Mouse (Mus musculus) granulocyte monocyte progenitor cell, adult 5-6 weeks (primary cell): Measurements from ENCODE around the gene Wnt11. TPM values are rescaled to one million over a fixed set of nuclear protein-coding genes. Genes with fewer than 3 reads are reported as not detected.
A peak's percentile ranks its signal among the peaks of the same experiment; 100 is the strongest.

Experiments
- ATAC-seq: replicated peaks from 2 replicates; pipeline ENCODE4 v1.8.0; 2016; ENCODE audit warnings: mild to moderate bottlenecking, moderate TSS enrichment, inconsistent platforms; ENCODE audit not compliant: poor library complexity, severe bottlenecking
- total RNA-seq, 2 experiments: library from RNA; stranded (forward) in 1 of 2; stranded (reverse) in 1 of 2; fragments of 200-712, 200-1000 nt in 1 of 2; fragments of >200 nt in 1 of 2; fragmentation: Nextera tagmentation in 1 of 2; gene quantifications; 2 replicates each; pipeline ENCODE4 v1.2.3; 2014 to 2017

Wnt11 gene
- total RNA-seq, 2 experiments from 2014 or later: not detected

DNA sequence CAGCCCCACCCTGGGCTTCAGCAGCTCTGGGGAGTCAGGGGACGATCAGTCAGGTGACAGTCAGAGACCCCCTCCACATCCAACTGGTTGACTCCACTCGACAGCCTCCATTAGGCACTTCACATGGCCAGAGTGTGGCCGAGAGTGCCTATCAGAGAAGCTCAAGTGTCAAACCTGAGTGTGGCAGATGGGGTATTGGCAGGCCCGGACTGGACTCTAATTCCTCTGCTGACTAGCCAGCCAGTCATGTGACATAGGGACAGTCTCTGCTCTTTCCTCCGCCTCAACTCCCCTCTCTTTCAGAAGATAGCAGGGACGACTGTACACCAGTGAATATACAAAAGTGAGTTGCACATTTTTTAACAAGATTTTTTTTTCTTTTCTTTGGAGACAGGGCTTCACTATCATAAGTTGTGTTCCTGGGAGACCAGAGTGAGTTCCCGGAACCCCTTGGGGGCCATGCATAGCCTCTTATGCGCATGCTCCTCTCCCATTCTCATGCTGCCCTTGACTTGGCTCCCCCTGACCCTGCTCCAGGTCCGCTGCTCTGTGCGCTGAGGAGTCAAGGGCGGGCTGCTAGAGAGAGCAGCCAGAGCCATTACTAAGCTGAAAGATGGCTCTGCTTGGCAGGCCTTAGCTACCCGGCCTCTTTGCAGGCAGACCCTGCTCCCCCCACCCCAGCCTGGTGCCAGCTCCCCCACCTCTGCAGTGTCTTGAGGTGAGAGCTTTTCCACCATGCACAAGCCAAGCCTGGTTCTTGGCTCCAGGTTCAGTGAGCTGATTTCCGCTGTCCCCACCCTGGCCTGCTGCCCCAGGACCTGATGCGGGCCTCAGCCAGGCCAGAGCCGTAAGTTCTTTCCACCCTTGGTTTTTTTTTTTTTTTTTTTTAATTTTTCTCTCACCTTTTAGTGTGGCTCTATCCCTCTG is 10.8 kb upstream of the Wnt11 start:
- ATAC-seq: no peak

DNA sequence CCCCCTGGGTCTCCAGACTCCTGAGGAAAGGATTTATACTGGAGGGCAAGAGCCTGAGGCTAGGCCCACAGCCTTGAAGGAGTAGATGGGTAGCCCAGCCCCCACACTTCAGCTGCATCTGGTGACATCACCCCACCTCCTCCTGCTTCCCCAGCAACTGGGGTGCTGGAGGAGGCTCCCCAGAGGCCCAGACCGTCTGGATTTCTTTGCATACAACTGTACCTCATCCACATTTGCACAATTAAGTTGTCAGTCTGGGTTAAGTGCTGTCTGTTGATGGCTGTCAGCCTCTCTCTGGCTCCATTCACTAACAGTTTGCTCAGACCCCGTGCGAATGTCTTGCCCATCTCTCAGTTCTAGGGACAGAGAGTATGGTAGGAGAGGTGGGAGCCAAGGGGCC is 6.9 kb upstream of the Wnt11 start:
- no peak for ATAC-seq

- no peak for ATAC-seq
These were observed 6.0 kb upstream of the Wnt11 start for GRCm38 (mm10) chr7:98828876-98829275.

- peak; percentile 72 for ATAC-seq
These were observed 3.6 kb upstream of the Wnt11 start for GRCm38 (mm10) chr7:98831290-98831689.

DNA sequence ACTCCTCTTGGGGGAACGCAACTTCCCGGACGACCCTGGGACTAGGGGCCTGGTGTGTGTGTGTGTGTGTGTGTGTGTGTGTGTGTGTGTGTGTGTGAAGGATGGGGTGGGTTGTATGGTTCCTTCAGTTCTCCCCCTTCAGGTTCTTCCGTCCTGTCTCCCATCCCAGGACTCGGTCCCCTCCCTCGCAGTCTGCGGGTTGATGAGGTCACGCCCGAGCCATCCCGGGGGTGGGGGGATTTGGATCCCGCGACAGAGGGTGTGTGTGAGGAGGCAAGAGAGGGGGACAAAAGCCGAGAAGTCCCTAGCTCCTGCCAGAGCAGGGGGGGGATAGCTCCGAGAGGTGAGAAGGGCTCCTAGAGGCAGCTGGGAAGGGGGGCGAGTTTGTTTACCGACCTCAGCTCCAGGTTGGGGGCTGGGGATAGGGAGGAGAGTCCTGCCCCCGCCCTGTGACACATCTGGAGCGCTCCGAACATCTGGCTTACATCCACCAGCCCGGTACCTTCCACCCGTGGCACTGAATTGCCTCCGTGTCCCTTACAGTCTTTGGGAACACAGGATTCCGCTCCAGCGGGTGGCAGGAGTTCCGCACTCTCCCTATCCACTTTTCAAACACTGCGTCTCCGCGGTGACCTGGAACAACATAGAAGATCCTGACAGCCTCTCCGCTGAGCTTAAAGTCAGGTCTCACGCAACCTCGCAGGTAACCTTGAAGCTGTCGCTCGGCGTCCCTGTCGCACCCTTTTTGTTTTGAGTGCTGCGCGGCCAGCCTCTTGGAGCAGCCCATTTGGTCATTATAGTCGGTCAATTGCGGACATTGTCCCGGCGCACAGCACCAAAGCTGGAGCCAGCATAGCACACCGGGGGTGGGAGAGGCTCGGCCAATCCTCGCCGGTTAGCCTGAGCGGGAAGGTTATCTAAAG is 868 bp downstream of the Wnt11 start:
- no peak for ATAC-seq

GRCm38 (mm10) chr7:98836646-98837045 is 1.7 kb downstream of the Wnt11 start:
- peak; percentile 35 for ATAC-seq

DNA sequence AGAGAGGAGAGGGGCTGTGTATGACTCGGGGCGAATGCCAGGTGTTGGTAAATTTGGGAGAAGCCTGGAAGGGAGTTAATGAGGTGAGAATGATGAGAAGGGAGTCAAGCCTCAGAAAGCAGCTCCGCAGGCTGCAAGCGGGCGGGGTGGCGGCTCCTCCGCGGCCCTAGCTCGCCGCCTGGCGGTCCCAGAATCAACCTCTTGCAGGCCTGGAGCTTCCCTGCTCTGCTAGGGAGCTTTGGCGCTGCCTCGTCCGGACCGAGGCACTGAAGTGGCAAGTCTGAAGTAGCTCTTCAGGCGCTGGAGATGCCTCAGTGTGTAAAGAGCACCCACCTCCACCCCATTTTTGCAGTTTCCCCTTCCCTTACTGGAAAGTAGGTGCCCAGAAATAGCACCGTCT is 3.0 kb downstream of the Wnt11 start:
- peak; percentile 55 for ATAC-seq

- peak; percentile 11; the same call in 1 of the 2 replicates for ATAC-seq
These were observed 3.8 kb downstream of the Wnt11 start for GRCm38 (mm10) chr7:98838729-98839141.

DNA sequence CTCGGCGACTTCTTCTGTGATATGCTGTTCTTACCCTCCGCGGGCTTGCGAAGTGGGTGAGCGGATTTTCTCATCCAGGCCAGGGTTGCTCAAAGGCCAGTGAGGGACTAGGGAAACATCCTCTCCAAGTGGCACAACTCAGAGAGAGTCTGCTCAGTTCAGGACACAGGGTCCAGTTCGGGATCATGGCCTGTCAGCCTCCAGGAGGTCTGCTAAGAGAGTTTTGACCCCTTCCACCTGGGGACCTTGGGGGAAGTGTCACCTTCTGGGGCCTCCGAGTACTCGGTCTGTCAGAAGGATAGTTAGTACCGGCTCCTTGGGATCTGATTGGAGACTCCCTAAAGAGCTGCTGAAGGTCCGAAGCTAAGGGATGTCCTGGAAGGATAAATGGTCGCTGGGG is 4.4 kb downstream of the Wnt11 start:
- no peak for ATAC-seq

DNA sequence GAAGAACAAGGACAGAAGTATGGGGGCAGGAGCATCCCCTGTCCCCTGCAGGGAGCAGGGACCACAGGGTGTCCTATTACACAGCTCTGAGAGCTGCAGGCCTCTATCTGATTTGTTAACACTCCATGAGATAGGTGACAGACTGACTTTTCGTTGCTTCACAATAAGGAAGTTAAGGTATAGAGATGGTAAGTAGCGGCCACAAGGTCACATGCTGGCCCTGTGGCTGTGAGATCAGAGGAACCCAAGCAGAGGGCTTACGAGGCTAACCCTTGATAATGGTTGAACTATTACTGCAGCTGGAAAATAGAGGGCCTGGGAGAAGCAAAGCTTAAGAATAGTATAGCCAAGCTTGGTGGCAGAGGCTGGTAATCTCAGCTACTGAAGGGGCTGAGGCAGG is 5.9 kb downstream of the Wnt11 start:
- ATAC-seq: peak; percentile 40

DNA sequence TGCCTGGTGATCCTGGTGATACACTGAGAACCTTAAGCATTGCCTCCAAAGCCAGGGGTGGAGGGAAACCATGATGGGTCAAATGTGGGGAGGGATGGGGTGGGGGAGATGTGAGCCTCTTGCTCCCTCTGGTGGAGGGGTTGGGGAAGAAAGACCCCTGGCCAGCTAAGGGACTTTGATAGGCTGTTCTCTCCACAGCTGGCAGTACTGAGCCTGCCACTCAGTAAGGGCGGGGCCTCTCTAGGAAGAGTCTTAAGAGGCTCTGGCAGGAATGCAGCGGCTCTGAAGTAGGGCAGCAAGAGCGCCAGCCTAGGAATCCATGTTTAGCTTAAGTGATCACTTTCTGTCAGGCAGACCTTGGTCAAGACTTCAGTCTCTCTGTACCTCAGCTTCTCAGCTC is 6.9 kb downstream of the Wnt11 start:
- ATAC-seq: no peak

GRCm38 (mm10) chr7:98842997-98843396 is 8.1 kb downstream of the Wnt11 start:
- no peak for ATAC-seq

DNA sequence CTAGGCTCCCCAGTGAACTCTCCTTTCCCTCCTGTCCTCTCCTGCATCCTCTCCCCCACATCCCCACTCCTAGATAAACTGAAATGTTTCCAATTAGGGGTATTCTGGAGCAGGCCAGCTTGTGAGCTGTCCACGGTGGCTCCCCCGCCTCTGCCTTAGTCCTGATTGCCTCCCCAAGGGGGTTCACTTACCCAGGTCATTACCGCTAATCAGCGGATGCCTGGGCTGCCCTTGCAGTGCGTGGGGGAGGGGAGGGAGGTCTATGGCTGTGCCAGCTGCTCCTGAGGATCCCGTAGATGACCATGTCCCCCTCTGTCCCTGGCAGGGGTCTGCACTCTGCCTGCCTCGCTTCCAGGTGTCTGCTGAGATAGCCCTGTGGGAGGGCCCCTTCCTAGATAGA is 8.7 kb downstream of the Wnt11 start:
- no peak for ATAC-seq

GRCm38 (mm10) chr7:98848899-98849640 is 14.2 kb downstream of the Wnt11 start:
- peak; percentile 26; the same call in 1 of the 2 replicates for ATAC-seq

- ATAC-seq: no peak
These were observed 15.5 kb downstream of the Wnt11 start for GRCm38 (mm10) chr7:98850388-98850787.

- ATAC-seq: no peak
These were observed 16.3 kb downstream of the Wnt11 start for GRCm38 (mm10) chr7:98851220-98851619.

DNA sequence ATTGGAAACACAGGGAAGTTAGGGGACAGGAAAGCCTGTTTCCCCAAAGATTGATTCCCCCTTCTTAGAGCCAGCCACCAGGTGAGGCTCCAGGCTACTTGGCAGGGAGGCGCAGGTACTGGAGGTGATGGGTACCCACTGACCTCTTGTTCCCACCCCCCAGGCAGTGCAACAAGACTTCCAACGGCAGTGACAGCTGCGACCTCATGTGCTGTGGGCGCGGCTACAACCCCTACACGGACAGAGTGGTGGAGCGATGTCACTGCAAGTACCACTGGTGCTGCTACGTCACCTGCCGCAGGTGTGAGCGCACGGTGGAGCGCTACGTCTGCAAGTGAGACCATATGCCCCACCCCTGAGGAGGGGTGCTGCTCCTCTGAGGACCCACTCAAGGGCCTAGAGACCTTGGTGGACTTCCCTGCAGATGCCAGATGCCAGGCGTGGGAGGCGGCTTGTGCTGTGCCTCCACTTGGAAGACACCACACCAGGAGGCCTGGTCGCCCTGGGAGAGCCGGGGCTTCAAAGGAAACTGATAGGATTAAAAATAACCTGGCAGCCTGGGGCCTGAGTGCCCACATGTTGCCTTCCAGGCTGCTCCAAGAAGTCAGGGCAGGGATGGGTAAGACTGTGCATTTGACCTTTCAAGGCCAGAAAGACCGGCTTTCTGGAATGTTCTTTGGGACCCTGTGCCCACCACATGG is 18.2 kb downstream of the Wnt11 start:
- no peak for ATAC-seq

DNA sequence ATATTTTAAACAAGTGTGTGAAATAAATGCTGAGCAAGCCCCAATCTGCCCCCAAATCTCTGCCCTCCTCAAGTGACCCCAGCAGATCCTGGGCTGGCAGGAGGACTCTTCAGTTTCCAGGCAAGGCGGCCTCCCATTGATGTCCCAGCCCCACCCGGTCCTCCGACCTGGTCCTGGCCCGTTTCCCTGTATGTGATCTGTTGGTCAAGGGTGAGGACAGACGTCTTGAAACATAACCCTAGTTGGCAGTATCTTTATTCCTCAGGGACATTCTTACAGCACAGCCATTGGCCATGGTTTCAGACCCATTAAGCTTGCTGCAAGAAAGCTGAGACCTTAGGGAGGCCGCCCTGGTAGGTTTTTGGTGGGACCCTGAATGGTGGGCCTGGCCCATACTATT is 18.9 kb downstream of the Wnt11 start:
- no peak for ATAC-seq

DNA sequence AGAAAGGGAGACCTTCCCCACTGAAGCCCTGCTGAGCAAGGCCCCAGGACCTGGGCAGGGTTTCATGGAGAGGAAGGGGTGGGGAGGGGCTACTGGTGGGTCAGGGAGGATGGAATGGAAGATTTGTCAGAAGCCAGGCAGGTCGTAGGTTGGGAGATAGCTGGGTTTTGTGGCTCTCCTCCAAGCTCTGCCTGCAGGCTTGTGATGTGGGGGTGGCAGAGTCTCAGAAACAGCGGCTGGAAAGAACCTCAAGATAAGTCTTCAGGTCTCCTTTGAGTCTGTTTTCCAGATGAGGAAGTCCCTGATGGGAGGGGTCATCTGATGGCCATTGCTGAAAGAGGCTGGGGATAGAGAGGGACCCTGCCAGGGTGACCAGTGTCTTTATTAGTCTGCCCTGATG is 20.5 kb downstream of the Wnt11 start:
- no peak for ATAC-seq

DNA sequence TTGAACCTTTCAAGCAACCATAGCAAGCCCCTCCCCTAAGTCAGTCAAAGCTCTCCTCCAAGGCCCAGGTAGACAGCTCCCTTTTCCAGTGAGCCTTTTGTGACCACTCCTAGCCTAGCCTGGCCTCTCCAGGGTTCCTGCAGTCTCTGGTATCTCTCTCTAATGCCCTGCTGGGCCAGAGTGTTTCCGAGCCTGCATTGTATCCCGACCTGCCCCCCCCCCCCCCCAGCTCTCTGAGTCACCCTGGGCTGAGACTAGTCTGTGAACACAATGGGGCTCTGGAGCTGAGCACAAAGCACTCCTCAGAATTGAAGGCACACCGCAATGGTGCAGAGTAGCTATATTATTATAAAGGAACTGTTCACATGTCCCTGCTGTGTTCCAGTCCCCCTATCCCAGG is 21.2 kb downstream of the Wnt11 start:
- ATAC-seq: no peak
